Mouse (Mus musculus) embryonic fibroblast, embryonic 13.5 days (primary cell): Measurements from ENCODE around the gene Ino80e. TPM values are rescaled to one million over a fixed set of nuclear protein-coding genes. Genes with fewer than 3 reads are reported as not detected.

ENCODE experiments used
- H3K27ac ChIP-seq: 2 replicates; pipeline ENCODE4 v1.5.1; 2012; ENCODE audit warnings: low read length, control low read depth, inconsistent platforms; ENCODE audit not compliant: insufficient read depth
- H3K4me1 ChIP-seq: 2 replicates; pipeline ENCODE4 v1.6.1; 2011; ENCODE audit warnings: low read length; ENCODE audit not compliant: control insufficient read depth, insufficient read depth
- H3K4me3 ChIP-seq: 2 replicates; pipeline ENCODE4 v1.5.1; 2011; ENCODE audit warnings: mild to moderate bottlenecking, control low read depth, low read length; ENCODE audit not compliant: insufficient read depth
- CTCF ChIP-seq: IDR thresholded peaks from 2 replicates; pipeline ENCODE4 v1.5.1; 2011; ENCODE audit warnings: mild to moderate bottlenecking, control low read depth, low read length, moderate library complexity, borderline replicate concordance; ENCODE audit not compliant: insufficient read depth
- POLR2A ChIP-seq: IDR thresholded peaks from 2 replicates; pipeline ENCODE4 v1.6.1; 2011; ENCODE audit warnings: low read depth, mild to moderate bottlenecking, control low read depth, low read length, moderate library complexity
- polyA plus RNA-seq: library from polyadenylated mRNA; stranded (reverse); fragments of >200 nt; gene quantifications from 2 replicates; pipeline ENCODE4 v1.2.4, GENCODE M21; 2011; ENCODE audit warnings: low read depth; ENCODE audit not compliant: missing spikeins, insufficient read length

Gene Ino80e
- polyA plus RNA-seq, 1 experiment: 63.0 TPM

DNA sequence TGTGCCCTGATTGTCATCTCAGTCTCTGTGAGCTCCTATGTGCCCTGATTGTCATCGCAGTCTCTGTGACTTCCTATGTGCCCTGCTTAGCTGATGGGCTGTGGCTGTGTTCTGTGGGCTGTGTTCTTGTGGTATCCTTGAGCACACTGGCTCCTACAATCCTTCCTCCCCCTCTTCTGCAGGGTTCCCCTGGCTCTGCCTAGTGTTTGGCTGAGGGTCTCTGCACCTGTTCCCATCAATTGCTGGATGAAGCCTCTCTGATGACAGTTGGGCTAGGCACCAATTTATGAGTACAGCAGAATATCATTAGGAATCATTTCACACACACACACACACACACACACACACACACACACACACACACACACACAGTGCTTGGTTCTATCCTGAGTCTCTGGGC lies 28.9 kb downstream of the Ino80e start:
- Histone ChIP-seq H3K4me1 (no peaks in the 10 kb centered on the region), H3K4me3 (no peak overlapping the region), H3K27ac (no peak overlapping the region)
- TF ChIP-seq CTCF (no peak), POLR2A (no peak)

DNA sequence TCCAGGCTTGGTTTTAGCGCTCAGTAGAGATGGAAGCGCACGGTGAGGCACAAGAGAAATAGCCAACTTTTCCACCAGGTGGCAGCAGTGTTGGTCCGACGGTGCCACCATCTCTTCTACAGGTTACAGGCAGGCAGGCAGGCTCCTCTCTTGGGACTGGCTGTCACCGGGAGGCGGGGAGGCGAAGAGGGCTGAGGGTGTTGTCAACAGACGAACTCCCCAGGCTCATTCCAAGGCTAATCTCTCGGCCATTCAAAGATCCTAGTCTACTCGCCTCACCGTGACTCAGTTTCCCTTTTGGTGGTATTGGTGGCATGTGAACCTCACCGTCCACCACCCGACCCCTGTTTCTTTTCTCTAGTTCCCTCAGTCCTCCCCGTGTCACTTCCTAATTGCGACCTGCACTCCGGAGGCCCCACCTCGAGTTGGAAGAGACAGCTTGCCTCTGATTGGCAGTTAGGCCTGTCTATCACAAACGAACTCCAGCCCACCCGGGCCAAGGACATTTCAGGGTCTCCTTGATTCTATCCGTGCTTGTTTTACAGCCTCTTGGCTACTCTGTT lies 30.1 kb downstream of the Ino80e start:
- H3K4me1 ChIP-seq: no peaks in the 10 kb centered on the region
- TF ChIP-seq CTCF: peak; percentile 84
- TF ChIP-seq POLR2A: no peak
- H3K4me3 ChIP-seq: no peak overlapping the region
- H3K27ac ChIP-seq: no peak overlapping the region

DNA sequence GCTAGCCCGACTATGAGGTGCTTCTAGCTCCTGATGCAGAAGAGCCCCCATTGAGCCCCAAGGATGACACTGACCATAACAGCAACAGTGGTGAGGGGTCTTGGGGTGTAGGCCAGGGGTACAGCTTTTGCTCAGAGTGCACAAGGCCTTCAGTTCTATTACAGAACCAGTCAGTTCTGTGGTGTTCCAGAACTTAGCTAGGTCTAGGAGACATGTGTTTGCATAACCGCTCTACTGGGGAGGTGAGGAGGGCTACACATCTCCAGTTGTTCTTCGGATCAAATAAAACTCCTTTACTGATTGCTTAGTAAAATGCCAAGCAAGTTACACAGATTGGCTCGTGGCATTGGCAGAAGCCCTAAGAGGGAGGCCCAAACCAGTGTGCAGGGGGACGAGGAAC lies 30.6 kb downstream of the Ino80e start, which contains the start of gene 4930451I11Rik:
Gene 4930451I11Rik (minus strand): TSS at position 101 of the 400 bp plus-strand sequence.
- Histone ChIP-seq H3K4me1 (no peaks in the 10 kb centered on the region), H3K4me3 (no peak within 1 kb of the TSS), H3K27ac (no peak within 1 kb of the TSS)
- TF ChIP-seq POLR2A: no peak
- no peak for TF ChIP-seq CTCF

DNA sequence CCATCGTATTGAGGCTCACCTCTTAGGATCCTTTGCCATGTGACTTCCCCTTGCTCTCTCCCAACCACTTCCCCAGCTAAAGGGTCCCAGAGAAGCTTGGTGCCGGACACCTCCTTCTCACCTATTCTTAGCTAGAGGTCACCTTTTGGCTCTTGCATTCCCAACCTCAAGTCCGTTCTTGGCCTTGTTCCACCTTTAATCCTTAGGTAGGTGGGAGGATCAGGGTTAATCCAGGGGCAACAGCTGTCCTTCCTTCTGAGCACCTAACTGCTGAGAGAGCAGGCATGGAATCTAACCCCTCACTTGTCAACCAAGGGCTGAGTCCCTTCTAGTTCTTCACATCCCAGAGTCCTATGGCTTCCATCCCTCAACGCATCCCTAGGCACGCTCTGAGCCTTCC lies 36.2 kb downstream of the Ino80e start:
- TF ChIP-seq POLR2A: no peak
- no peak for TF ChIP-seq CTCF
- Histone ChIP-seq H3K4me3 (no peak overlapping the region), H3K4me1 (no peaks in the 10 kb centered on the region), H3K27ac (no peak overlapping the region)

DNA sequence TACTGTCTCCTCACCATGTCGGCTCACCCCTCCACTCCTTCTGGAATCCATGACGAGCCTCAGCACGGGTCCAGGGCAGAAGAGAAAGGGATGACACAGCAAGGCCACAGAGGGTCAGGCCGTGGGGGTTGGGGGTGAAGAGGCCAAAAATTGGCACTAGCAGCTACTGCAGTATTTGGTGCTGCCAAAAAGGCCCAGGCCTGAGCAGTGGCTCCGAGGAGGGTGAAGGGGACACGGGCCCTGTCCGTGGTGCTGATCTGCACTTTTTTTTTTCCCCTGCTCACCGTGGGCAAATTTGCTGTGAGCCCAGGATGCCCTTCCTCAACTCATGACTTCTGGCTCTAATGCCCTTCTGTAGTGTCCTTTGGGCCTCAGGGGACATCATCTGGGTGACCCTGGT lies 36.8 kb downstream of the Ino80e start:
- Histone ChIP-seq H3K27ac (no peak overlapping the region), H3K4me1 (no peaks in the 10 kb centered on the region), H3K4me3 (no peak overlapping the region)
- TF ChIP-seq POLR2A (no peak), CTCF (no peak)

DNA sequence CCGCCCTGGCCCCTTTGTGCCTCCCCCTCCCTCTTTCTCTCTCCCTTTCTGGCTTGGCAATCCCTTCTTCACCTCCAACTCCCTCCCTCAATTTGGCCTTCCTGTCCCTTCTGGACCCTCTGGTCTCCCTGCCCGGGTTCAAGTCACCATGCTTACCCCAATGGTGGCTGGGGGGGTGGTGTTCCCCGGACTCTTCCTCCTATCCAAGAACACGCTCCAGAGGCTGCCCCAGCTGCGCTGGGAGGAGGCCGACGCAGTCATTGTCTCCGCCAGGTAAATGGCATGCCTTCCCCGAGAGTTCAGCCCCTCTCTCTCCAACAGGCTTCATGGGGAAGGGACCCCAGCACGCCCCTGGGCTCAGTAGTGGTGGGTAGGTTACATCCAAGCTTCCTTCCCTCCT lies 38.2 kb downstream of the Ino80e start:
- TF ChIP-seq CTCF (no peak), POLR2A (no peak)
- Histone ChIP-seq H3K27ac (no peak overlapping the region), H3K4me1 (no peaks in the 10 kb centered on the region), H3K4me3 (no peak overlapping the region)

DNA sequence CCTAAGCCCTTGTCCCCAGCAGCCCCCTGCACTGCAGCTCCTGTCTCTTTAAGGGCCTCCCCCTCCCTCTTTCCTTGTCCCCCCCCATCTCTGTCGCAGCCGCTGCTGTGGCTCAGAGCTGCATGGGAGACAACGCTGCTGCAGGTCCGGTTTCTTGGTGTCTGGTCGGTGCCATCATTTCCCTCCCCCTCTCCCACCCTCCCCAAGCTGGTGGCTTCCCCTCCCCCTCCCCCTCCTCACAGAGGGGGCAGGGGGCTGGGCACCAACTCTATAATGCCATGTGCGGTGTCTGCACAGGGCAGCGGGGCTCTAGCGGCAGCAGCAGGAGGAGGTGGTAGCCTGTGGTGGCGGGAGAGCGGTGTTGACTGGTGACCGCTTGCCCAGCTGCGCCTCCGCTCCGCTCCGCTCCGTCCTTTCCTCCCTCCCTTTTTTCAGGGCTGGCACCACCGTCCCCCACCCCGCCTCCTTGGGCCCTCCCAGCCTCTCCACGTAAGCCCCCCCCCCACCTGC lies 38.9 kb downstream of the Ino80e start:
- no peak for TF ChIP-seq CTCF
- H3K4me3 ChIP-seq: no peak overlapping the region
- no peak overlapping the region for H3K27ac ChIP-seq
- no peaks in the 10 kb centered on the region for H3K4me1 ChIP-seq

DNA sequence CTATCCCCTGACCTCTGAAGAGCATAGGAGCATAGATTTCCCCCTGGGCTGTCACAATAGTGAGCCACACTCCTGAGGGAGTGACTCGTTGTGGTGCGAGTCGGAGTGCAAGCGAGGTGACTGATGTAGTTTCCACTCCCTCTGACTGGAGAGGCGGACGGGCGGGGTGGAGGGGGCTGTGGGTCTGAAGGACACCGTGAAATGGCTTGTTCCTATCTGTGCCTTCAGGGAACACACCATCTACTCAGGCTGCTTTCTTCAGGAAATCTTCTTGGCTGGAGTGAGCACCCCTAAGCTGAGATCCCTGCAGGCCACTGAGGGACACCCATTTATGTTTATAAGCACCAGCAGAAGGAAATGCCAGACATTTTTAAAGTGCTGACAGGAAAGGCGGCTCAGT lies 39.4 kb downstream of the Ino80e start:
- H3K4me3 ChIP-seq: no peak overlapping the region
- H3K27ac ChIP-seq: no peak overlapping the region
- no peak for TF ChIP-seq POLR2A
- no peak for TF ChIP-seq CTCF
- H3K4me1 ChIP-seq: no peaks in the 10 kb centered on the region

DNA sequence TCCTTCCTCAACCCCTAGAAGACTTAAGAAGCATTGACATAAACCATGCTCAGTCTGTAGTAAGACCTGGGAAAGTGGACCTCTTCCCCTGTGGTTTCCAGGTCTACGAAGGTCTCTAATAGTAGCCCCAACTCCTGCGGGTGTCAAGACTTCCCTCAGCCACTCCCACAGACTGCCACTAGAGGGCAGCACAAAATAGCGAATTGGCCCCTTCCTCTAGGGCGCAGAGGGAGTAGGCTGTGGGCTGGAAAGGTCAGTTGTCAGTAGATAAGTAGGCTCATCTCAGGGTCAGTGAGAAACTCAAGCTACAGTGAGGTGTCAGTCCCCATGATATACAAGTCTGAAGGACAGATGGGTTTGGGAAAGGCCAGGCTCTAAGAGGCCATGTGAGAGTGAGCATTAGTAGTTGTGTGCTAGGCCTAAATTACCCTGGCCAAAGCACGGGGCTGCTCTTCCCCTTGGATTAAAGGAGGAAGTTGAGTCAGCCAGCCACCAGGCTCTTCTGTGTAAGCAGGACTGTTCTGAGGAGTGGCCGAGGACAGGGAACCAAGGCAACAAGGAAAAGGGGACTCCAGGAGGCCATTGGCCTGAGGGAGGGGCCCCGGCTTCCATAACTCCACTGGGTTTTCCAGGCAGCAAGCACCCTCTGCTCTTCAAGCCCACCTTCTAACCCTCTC lies 40.2 kb downstream of the Ino80e start:
- no peaks in the 10 kb centered on the region for H3K4me1 ChIP-seq
- no peak overlapping the region for H3K27ac ChIP-seq
- TF ChIP-seq POLR2A: no peak
- peak; percentile 94 for TF ChIP-seq CTCF
- no peak overlapping the region for H3K4me3 ChIP-seq

DNA sequence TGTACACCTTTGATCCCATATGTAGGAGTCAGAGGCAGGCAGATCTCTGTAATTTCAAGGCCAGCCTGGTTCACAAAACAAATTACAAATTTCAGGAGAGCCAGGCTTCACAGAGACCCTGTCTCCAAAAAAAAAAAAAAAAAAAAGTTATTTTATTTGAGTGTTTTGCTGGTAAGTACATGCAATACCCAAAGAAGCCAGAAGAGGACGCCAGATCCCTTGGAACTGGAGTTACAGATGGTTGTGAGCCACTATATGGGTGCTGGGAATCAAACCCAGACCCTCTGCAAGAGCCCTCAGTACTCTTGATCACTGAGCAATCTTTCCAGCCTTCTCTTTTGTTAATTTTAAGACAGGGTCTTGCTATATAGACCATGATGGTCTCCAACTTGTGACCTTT lies 43.4 kb downstream of the Ino80e start:
- TF ChIP-seq POLR2A (no peak), CTCF (no peak)

More for the DNA sequence above, 43.4 kb downstream of the Ino80e start:
- no peak overlapping the region for H3K4me3 ChIP-seq
- no peaks in the 10 kb centered on the region for H3K4me1 ChIP-seq
- H3K27ac ChIP-seq: no peak overlapping the region
